Mouse (Mus musculus): ENCODE measurements at regions not wholly inside any gene's neighbourhood (a gene's known extent, or its start where the extent isn't known, plus 50 kb on each side); places are given as distances from the start of the nearest gene placed in this dataset.

DNA sequence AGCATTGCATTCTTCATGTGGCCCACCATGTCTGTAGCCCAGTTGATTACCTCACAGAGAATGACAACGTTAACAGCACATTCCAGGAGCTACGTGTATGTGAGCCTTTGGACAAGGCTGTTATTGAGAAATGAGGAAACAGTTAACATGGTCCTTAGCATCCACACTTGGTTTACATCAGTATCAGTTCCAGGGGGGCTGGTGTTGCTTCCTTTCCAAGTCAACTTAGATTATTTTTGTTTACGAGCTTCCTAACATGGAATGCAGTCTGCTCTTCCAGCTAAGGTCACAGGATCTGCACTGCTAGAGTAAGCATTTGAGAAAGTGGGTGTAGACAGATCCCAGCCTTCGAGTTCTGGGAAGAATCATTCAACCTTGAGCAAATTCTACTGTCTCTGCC is 239.4 kb upstream of the Ttc29 start:
- TF ChIP-seq GATA4 (IDR thresholded peaks at IDR 0.05; ENCODE audit: insufficient replicate concordance, low read length), result no peak

DNA sequence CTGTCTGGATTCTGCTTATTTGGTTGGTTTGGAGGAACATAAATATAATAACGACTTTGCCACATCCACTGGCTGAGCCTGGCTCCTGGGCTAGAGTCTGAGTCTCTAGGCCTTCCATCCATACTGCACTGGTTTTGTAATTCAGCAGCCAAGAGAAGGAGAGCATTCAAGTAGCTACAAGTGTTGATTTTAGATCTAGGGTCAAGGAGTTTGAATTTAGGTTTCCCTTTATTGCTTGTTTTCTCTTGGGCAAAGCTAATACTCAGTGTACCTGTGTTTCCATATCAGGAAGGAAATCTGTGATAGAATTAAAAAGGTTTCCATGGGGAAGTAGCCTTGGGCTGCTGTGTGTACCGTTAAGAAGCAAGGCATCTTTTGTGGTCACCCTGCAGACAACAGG is 234.0 kb upstream of the Ttc29 start:
- TF ChIP-seq GATA4 (IDR thresholded peaks at IDR 0.05; ENCODE audit: insufficient replicate concordance, low read length), result no peak

DNA sequence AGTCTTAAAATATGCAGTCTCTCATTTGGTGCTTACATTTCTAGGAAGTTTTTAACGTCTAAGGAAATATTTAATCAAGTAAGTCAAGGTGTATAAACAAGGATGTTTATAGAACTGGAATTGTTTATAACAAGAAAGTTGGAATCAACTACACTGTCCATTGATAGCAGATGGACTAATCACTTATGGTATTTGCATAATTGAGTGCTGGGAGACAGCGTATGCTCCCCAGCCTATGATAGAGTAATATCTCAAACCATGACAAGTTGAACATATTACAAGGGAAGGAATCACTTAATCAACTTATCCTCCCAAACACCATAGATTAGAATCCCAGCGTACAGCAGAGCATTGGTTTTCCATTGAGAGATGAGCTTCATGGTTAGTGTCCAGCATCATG is 232.4 kb upstream of the Ttc29 start:
- no peak for TF ChIP-seq GATA4 (IDR thresholded peaks at IDR 0.05; ENCODE audit: insufficient replicate concordance, low read length)

DNA sequence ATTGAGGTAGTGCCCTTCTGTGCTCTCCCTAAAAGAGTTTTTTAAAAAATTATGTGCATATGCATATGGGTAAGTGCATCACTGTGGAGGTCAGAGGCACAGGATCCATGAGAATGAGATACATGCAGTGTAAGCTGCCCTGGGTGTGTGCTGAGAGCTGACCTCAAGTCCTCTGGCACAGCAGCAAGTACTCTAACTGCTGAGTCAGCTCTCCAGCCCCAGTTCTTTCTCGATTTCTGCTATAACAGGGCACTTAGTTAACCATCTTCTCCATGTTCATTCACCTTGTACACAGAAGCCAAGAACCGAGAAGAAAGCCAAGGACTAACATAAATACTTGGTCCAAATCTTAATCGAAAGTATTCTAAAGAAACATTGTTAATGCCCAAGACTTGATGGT is 231.1 kb upstream of the Ttc29 start:
- no peak for TF ChIP-seq GATA4 (IDR thresholded peaks at IDR 0.05; ENCODE audit: insufficient replicate concordance, low read length)

DNA sequence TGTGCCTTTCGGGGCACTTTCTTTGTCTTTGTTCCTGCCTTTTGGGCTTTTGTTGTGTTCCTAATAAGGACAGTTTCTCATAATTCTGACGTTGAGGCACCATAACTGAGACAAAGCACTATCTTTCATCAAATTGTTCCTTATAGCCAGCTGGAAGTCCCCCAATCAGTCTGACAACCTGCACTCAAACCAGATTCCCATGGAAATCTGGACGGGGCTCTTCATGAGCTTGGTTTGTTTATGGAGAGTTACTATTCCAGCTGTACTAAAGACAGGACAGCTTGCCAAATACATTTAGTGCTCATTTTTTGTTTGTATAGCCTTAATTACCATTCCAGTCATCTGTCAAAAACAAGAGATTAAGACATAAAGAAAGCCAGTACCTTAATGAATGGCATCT is 229.6 kb upstream of the Ttc29 start:
- TF ChIP-seq GATA4 (IDR thresholded peaks at IDR 0.05; ENCODE audit: insufficient replicate concordance, low read length), result no peak

DNA sequence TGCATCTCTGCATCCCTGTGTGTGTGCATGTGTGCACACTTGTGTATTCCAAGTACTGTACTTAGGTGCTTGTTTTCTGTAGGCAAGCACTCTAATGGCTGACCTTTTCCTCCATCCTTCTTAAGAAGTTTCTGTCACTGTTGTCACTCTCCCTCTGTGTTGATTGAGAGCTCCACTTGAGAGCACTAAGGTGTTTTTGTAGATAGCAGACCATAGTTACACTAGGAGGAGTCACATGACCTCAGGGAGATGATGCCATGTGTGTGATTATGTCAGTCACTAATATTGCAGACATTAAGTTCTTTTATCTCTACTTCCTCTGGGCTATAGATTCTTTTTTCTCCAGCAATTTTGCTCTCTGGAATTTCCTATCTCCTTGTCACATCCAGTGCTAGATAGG is 225.9 kb upstream of the Ttc29 start:
- TF ChIP-seq GATA4 (IDR thresholded peaks at IDR 0.05; ENCODE audit: insufficient replicate concordance, low read length), result no peak

DNA sequence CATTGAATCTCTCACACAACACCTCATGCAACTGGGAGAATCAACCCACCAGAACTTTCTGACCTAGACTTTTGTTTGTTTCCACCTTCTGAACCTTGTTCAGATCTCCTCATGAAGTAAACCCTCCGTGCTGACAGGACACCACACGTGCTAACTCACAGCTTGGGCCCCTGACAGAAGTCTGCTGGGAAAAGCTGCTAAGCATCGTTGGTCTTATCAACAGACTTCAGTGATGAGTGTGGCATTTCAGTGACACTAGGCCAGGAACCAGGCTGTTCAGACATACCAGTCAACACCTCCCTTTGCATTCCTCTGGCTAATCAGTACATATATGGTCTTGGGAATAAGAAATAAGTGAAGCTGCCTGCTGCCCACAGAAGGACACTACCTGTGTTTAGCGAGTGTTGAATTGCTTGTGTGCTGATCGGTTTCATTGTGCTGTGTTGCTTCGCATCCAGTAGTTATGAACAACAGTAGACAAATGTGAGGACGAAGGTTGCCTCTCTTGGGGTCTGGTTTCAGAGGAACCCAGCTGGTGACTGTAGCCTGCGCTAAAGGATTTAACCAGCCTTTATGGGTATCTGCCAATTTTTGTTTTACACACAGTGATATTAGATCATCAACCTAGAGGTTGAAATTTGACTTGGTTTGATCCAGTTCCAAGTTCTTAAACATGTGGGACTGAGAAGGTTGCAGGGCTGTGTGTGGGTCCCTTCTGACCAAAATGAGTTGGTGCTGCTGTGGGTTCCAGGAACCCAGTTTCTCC is 224.6 kb upstream of the Ttc29 start:
- no peak for TF ChIP-seq GATA4 (IDR thresholded peaks at IDR 0.05; ENCODE audit: insufficient replicate concordance, low read length)

DNA sequence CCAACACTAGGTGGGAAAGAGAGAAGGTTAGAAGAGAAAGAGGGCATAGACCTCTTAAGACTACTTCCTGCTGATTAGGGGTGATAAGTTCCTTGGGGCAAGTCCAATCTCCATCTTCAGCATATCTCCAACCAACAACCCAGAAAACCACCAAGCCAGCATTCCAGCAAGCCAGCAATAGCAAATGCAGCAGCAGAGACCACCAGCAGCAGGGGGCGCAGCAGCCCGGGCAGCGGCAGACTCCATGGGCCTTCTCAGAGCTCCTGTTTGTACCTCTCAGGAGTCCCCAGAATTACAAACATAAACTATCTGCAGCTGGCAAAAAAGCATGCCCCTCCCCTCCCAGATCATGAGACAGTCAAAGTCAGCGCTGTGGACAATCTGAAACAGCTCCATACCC is 222.0 kb upstream of the Ttc29 start:
- no peak for TF ChIP-seq GATA4 (IDR thresholded peaks at IDR 0.05; ENCODE audit: insufficient replicate concordance, low read length)

DNA sequence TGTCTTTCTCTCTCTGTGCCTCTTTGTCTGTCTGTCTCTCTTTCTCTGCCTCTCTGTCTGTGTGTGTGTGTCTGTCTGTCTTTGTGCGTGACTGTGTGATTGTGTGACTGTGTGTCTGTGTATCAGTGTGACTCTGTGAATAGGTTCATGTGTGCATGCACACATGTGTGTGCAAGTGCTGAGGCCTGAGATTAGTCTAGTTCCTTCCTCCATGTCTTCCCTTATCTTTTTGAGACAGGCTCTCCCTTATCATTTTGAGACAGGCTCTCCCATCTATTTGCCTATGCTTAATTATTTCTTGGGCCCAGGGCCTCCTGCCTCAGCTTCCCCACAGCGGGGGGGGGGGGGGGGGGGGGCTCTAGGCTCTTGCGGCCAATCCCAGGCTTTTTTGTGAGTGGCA is 212.8 kb upstream of the Ttc29 start:
- no peak for TF ChIP-seq GATA4 (IDR thresholded peaks at IDR 0.05; ENCODE audit: insufficient replicate concordance, low read length)

DNA sequence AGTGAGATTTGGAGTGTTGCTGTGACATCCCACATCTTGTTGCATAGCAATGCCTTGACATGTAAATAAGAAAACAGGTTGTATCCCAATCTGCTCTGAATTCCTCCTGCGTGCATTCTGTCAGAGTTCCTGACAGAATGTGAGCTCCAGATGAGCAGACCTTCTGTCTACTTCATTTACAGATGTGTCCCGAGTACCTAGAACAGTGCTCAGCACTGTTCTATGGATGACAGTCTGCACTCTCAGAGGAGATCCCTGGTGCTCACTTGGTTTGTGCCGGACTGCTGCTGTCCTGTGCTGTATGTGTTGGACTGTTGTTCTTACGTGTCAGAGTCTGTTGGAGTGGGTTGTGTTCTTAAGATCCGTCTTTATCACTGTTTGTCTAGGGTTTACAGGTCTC is 211.4 kb upstream of the Ttc29 start:
- no peak for TF ChIP-seq GATA4 (IDR thresholded peaks at IDR 0.05; ENCODE audit: insufficient replicate concordance, low read length)

DNA sequence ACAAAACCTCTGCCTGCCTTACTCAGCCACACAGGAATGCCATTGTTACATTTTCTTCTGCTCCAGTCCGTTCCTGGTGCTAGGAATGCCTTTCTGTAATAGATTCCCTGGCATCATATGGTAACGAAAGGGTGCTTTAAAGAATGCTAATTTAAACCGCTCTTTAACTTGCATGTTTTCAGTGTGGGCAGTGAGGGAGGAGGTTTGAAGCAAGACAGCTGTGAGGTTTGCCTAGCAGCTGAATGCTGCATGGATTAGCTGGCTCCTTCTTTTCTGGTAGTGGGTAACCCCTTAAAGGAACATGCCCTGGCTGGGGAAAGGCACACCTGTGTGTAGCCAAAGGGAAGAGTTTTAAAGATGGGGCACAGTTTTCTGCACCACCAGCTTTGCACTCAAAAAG is 211.0 kb upstream of the Ttc29 start:
- no peak for TF ChIP-seq GATA4 (IDR thresholded peaks at IDR 0.05; ENCODE audit: insufficient replicate concordance, low read length)

DNA sequence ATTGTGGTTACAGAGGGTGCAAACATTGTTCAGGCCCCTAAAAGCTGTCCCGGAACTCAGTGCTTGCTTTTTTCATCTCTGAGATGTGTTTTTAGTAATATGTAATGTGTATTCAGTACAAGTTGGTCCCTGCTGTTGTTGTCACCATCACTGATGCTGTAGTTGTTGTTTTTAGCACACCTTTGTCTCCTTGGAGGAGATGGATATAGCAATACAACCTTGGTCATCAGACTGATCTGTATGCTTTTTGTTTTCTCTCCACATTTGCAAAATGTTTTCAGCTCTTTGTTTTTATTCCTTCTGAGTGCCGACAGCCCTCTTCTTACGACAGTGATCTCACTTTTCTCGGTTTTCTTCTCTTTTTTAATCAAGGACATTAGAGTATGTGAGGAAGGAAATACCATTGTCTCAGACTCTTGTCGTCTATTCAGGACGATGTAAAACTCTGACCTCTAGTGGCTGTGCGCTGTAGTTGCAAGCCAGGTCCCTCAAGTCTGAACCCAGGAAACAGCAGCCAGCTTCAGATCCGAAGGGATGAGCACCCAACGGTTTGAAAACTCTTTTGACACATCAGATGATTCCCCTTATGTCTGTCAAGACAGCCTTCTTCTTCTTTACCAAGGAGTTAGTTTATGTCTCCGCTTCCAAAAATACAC is 209.1 kb upstream of the Ttc29 start:
- no peak for TF ChIP-seq GATA4 (IDR thresholded peaks at IDR 0.05; ENCODE audit: insufficient replicate concordance, low read length)

DNA sequence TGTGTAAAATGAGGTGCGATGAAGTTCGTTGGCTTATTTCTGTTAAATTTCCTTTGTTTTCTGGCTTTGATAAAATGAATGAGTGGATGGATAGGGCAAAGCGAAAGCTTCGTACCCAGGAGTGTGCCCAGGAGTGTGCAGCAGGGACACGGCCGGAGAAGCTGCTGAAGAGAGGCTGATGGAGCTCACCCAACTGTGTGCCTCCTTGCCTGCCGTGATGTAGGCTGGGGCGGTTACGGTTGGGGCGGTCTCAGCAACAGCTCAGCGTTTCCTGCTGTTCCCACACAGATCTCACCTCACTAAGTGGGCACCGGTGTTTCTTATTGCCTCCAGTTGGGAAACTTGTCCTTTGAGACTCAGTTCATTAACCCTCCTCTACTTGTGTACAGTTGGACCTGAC is 208.2 kb upstream of the Ttc29 start:
- TF ChIP-seq GATA4 (IDR thresholded peaks at IDR 0.05; ENCODE audit: insufficient replicate concordance, low read length), result no peak

DNA sequence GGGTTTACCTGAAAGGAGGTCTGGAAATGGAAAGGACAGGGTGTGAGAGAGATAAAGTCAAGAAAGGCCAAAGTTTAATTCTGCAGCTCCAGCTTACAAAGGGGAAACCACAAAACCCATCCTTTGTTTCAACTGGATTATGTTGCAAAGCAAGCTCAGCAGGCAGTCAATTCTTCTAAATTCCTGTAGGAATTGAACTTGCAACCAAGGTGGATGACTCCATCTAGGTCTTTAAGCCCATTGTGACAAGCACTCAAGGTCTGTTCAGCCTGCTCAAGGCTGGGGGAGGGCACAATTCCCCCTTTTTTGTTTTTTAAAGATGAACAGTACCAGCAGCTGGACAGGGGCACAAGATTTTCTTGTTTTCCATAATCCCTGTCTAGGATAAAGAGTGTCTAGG is 200.0 kb upstream of the Ttc29 start:
- no peak for TF ChIP-seq GATA4 (IDR thresholded peaks at IDR 0.05; ENCODE audit: insufficient replicate concordance, low read length)

DNA sequence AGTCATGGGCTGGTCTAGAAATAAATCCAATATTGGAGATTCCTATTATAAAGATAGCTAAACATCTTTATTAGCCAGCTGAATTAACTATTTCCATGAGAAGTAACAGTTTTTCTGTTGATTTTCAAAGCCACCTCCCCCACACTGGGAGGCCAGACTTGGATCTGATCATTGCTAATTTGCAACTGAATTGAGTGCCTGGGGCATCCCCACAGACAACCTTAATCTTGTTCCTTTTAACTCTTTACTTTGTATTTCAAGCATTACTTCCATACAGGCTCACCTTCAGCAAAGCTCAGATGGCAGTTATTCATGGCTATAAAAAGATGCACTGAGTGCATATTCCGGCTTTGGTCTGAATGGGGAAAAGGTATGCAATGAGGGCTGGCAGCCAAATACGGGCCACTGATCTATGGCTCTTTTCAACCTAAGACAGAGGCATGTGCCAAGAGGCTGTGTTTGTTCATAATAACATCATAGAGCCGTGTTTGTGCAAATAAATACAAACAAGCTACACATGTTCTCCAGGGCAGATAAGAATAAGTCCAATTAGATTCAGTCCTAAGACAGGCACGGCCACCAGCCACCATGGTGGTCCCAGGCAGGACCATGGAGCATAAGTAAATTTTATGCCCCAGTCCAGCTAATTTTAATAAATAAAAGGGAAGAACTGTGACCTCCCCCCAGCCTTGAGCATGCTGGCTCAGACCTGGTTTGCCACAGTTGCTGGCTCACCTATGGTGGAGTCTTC is 194.5 kb upstream of the Ttc29 start:
- no peak for TF ChIP-seq GATA4 (IDR thresholded peaks at IDR 0.05; ENCODE audit: insufficient replicate concordance, low read length)

DNA sequence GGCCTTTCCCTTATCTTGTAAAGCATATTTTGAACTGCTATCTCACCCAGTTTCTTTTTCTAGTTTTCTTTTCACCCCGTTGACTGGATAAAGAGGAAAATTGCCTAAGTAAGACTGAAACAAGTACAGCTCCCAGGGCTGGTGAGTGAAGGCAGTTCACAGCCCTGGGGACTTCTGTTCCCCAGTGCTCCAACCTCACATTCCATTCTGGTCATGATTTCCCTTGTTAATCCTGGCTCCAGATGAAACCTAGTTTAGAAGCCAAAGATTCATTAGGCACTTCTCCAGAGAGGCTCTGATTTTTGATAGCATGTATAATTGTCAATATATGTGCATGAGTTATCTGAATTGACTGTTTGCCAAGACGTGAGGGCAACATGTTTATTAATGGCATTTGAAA is 191.6 kb upstream of the Ttc29 start:
- TF ChIP-seq GATA4 (IDR thresholded peaks at IDR 0.05; ENCODE audit: insufficient replicate concordance, low read length), result no peak
